Mouse (Mus musculus): ENCODE data around the gene Rcor1. TPM values are rescaled to one million over a fixed set of nuclear protein-coding genes. Genes with fewer than 3 reads are reported as not detected.

The Rcor1 gene
- 10 to 100 TPM; 14.7 to 15.0 TPM for total RNA-seq (2021)
- long read RNA-seq, experiment 1, full-length matches to known transcripts: 5 of 10 reads
- long read RNA-seq, experiment 1, partial matches to known transcripts: 0 of 10 reads
- long read RNA-seq, experiment 1, other reads (novel, unspliced or antisense): 5 of 10 reads
- long read RNA-seq, experiment 2, full-length matches to known transcripts: 4 of 5 reads
- long read RNA-seq, experiment 2, partial matches to known transcripts: 0 of 5 reads
- long read RNA-seq, experiment 2, other reads (novel, unspliced or antisense): 1 of 5 reads

- peak; percentile 99 to 100 for DNase-seq
These were observed at the start of gene Rcor1 for GRCm38 (mm10) chr12:111038976-111039612. Rcor1 (plus strand) TSS chr12:111039351.

GRCm38 (mm10) chr12:110989409-110989808, 49.7 kb upstream of the Rcor1 start:
- no peak for DNase-seq

GRCm38 (mm10) chr12:110990500-110990899, 48.7 kb upstream of the Rcor1 start:
- DNase-seq: no peak

- DNase-seq: peak; percentile 74 to 76
These were observed 47.6 kb upstream of the Rcor1 start for GRCm38 (mm10) chr12:110991361-110992127.

GRCm38 (mm10) chr12:110992128-110992553, 47.0 kb upstream of the Rcor1 start:
- peak; percentile 92 to 98 for DNase-seq

GRCm38 (mm10) chr12:110992771-110993170, 46.4 kb upstream of the Rcor1 start:
- no peak for DNase-seq

- no peak for DNase-seq
These were observed 45.9 kb upstream of the Rcor1 start for GRCm38 (mm10) chr12:110993226-110993625.

- DNase-seq: no peak
These were observed 44.5 kb upstream of the Rcor1 start for GRCm38 (mm10) chr12:110994666-110995065.

GRCm38 (mm10) chr12:110998092-110998491, 41.1 kb upstream of the Rcor1 start:
- no peak for DNase-seq

GRCm38 (mm10) chr12:110999820-111000219, 39.3 kb upstream of the Rcor1 start:
- DNase-seq: no peak

GRCm38 (mm10) chr12:111000956-111001355, 38.2 kb upstream of the Rcor1 start:
- no peak for DNase-seq

- DNase-seq: no peak
These were observed 35.0 kb upstream of the Rcor1 start for GRCm38 (mm10) chr12:111004142-111004541.

- no peak for DNase-seq
These were observed 33.3 kb upstream of the Rcor1 start for GRCm38 (mm10) chr12:111005803-111006202.

GRCm38 (mm10) chr12:111006339-111006738, 32.8 kb upstream of the Rcor1 start:
- DNase-seq: no peak

- DNase-seq: peak; percentile 52
These were observed 31.7 kb upstream of the Rcor1 start for GRCm38 (mm10) chr12:111007134-111008103.

GRCm38 (mm10) chr12:111008500-111009490, 30.4 kb upstream of the Rcor1 start:
- DNase-seq: peak; percentile 30 to 41

GRCm38 (mm10) chr12:111009615-111010257, 29.4 kb upstream of the Rcor1 start:
- DNase-seq: no peak

GRCm38 (mm10) chr12:111016807-111017206, 22.3 kb upstream of the Rcor1 start:
- DNase-seq: no peak

- no peak for DNase-seq
These were observed 21.1 kb upstream of the Rcor1 start for GRCm38 (mm10) chr12:111018068-111018467.

GRCm38 (mm10) chr12:111019086-111019485, 20.1 kb upstream of the Rcor1 start:
- DNase-seq: no peak

Measured in heart, adult 18-20 months (tissue).